Mouse (Mus musculus) myocyte (in vitro differentiated cells): ENCODE measurements around the gene Rab22a.

Experiments
- E2F4 ChIP-seq: IDR thresholded peaks from one replicate; pipeline ENCODE4 v1.6.1; 2011; ENCODE audit warnings: mild to moderate bottlenecking, control low read depth, moderate library complexity; ENCODE audit not compliant: insufficient read depth
- POLR2A ChIP-seq: IDR thresholded peaks from one replicate; pipeline ENCODE4 v1.6.1; 2011; ENCODE audit warnings: low read depth, mild to moderate bottlenecking, control low read depth, moderate library complexity; ENCODE audit not compliant: insufficient read length
- POLR2AphosphoS2 ChIP-seq: IDR thresholded peaks from one replicate; pipeline ENCODE4 v1.6.1; 2011; ENCODE audit warnings: low read depth, control low read depth; ENCODE audit not compliant: insufficient read length
- USF1 ChIP-seq: IDR thresholded peaks from one replicate; pipeline ENCODE4 v1.6.1; 2011; ENCODE audit warnings: low read depth, mild to moderate bottlenecking, control low read depth, moderate library complexity

GRCm38 (mm10) chr2:173664736-173665135 lies 5.2 kb downstream of the Rab22a start:
- TF ChIP-seq POLR2AphosphoS2 (no peak), POLR2A (no peak), E2F4 (no peak), USF1 (no peak)
